Mouse (Mus musculus): ENCODE data around the gene Slc35f4. TPM values are rescaled to one million over a fixed set of nuclear protein-coding genes. Genes with fewer than 3 reads are reported as not detected.
A peak's percentile ranks its signal among the peaks of the same experiment; 100 is the strongest.

The Slc35f4 gene
- total RNA-seq, 2 experiments from 2014 or later = not detected

GRCm38 (mm10) chr14:49348164-49348896 is 177.5 kb downstream of the Slc35f4 start:
- DNase-seq = no peak

DNA sequence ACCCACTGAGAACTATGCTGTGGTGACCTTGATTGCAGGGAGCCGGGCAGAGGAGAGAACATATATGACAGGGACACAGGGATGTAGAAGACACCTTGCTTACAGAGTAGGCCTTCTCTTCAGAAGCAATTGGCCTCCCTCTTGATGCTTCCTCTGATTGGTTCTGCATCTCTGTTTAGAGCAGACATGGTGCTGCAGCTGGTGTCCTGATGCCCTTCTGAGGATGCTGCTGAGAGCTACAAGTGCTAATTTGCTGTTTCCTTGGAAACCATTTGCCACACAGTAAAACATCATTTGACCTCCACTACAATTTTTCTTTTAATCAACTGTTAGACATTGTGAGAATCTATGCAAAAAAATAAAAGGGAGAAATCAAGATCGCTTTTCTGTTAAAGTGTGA is 180.0 kb downstream of the Slc35f4 start:
- no peak for DNase-seq

- no peak for DNase-seq
Measured at GRCm38 (mm10) chr14:49337011-49337410, 188.8 kb downstream of the Slc35f4 start.

GRCm38 (mm10) chr14:49333841-49334240 is 192.0 kb downstream of the Slc35f4 start:
- no peak for DNase-seq

GRCm38 (mm10) chr14:49316493-49316894 is 209.4 kb downstream of the Slc35f4 start:
- DNase-seq = no peak

DNA sequence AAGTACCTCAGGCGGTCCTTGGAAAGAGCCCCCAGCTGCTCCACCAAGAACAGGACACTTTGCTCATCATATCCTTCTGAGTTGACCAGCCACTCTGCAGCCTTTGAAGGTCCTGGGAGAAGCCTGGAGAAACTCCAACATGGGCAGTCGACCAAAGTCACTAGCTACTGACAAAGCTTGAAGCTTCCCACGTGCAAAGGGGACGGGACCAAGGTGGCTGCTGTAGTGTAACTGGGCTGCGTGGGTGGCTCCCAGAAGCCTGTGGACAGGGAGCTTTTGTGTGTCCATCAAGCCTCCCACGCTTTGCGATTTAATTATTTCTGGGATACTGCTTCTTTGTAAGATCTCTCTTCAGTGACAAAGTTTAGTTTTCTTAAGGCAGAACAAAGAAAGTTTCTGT is 211.9 kb downstream of the Slc35f4 start:
- no peak for DNase-seq

DNA sequence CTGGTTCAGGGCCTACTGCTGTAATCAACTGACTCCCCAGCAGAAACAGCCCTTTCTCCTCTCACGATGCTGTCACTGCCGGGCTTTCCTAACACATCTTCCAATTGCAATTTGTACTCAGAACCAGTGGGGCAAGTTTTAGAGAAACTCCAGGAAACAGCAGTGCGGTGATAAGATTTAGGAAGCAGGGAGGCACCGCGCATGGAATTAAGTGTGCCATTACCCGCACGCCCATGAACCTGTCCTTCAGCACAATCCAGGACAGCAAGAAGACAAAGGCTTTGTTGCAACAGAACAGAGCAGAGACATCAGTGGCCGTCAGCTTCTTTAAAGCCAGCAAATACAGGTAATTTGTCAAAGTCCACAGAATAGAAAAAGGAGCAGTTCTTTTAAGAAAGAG is 212.5 kb downstream of the Slc35f4 start:
- no peak for DNase-seq

GRCm38 (mm10) chr14:49311548-49311947 is 214.3 kb downstream of the Slc35f4 start:
- DNase-seq = no peak

GRCm38 (mm10) chr14:49311091-49311492 is 214.8 kb downstream of the Slc35f4 start:
- no peak for DNase-seq

GRCm38 (mm10) chr14:49309670-49310069 is 216.2 kb downstream of the Slc35f4 start:
- no peak for DNase-seq

- DNase-seq = no peak
Measured at GRCm38 (mm10) chr14:49308591-49308990, 217.3 kb downstream of the Slc35f4 start.

DNA sequence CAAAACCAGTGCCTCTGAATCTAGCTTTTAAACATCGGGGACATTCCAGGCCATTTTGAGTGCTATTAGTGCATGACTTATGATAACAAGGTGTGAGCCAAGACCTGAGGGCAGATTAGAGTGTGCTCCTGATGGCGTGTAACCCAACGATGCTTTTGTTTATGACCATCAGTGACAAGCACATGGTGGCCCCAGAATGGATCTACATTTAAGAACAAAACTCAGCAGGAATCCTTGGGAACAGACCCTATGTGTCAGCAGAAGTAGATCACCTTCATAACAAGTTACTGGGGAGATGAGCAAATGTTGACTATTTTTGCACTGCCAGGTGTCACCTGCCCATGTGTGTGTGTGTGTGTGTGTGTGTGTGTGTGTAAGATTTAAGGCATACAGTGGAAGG is 218.0 kb downstream of the Slc35f4 start:
- DNase-seq = no peak

GRCm38 (mm10) chr14:49305534-49306409 is 220.1 kb downstream of the Slc35f4 start:
- peak; percentile 46 for DNase-seq

DNA sequence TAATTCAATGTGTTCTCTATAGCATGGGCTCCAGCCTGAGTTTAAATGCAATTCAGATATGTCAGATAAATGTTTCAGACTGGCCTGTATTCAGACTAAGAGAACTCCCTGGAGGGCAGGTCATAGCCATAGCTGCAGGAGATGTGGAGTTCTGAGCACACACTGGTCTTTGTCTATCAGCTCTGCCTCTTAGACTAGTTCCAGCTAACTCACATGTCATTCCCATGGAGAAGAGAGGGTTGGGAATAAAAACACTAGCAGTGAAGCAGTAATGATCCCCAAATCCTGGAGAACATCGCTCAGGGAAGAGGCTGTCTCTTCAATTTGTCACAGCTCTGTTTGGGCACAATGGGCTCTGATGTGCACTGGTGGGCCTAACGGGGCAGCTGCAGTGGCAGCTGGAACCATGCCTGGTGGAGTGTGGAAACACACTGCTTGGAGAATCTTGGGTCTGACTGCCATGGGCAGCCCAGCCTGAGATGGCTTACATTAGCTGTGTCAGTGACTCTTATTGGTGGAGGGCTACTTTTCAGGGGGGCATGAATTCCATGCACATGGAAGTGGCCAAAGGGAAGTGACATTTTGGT is 223.5 kb downstream of the Slc35f4 start:
- no peak for DNase-seq

GRCm38 (mm10) chr14:49300981-49301619 is 224.7 kb downstream of the Slc35f4 start:
- peak; percentile 18 for DNase-seq

DNA sequence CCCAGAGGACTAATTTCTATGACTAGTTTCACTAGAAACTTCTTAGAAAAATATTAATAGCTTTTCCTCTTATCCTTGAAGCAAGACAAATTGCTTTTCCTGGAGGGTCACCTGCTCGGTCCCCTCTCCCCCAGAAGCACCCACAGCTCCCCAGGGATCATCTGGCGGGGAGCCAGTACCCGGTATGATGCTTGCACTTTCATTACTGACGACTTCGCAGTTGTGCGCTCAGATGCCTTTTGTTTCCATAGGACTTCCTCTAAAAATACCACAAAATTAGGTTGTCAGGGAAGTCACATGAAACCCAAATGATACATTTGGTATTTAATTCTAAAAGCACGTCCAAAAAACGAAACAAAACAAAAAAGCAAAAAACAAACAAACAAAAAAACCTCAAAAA is 225.5 kb downstream of the Slc35f4 start:
- DNase-seq = peak; percentile 16

- DNase-seq = no peak
Measured at GRCm38 (mm10) chr14:49293802-49294449, 231.9 kb downstream of the Slc35f4 start.

DNA sequence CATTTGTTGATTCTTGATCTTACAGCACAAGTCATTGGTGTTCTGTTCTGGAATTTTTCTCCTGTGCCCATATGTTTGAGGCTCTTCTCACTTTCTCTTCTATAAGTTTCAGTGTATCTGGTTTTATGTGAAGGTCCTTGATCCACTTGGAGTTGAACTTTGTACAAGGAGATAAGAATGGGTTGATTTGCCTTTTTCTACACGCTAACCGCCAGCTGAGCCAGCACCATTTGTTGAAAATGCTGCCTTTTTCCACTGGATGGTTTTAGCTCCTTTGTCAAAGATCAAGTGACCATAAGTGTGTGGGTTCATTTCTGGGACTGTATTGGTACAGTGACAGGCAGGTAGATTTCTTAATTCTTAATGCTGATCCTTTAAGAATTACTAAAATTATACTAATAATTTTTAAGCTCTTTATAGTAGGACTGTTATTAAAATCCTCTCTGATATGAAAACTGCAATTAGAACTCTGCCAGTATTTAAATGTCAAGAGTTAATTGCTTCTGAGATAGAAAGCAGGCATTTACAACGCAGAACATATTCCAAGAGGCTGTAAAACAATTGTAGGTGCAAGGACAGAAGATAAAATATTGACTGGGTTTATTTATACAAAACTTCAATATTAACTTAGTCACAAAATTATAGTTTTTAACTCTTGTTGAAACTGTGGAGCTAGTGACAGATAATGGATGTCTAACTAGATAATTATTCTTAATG is 235.7 kb downstream of the Slc35f4 start:
- no peak for DNase-seq

DNA sequence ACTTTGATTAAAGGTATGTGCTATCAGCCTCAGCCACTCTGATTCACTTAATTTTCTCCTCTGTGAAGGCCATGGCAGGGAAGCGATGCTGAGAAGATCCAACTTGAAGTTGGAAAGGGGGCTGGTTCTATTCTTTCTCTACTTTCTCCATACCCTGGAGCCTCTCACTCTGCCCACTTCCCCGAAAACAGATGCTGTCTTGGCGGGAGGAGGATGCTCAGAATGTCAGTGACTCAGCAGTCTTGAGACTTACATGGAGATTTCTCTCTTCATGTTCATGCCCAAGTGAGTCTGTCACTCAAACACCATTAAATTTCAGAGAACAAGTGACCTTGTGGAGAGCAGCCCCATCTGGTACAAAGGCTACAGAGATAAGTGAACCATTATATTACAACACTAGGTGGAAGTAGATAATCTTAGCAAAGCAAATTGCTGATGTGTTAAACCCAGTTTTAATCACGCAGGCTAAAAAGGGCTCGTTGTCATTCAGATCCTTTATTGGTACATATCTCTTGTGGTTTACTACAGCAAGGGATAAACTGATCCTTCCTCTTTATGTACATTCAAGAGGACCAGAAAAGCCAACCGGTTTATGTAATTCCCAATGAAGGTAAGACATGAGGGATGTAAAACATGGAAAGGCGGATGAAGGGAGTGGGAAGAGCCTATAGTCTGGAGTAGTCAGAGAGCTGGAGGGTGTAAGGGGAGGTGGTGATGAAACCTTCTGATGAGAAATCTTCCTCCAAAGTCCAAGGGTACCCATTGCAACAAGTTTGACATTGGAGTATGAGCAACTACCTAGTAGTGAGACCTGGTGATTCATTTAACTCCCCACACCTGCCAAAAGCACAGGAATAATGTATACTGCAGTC is 241.8 kb downstream of the Slc35f4 start:
- DNase-seq = no peak

DNA sequence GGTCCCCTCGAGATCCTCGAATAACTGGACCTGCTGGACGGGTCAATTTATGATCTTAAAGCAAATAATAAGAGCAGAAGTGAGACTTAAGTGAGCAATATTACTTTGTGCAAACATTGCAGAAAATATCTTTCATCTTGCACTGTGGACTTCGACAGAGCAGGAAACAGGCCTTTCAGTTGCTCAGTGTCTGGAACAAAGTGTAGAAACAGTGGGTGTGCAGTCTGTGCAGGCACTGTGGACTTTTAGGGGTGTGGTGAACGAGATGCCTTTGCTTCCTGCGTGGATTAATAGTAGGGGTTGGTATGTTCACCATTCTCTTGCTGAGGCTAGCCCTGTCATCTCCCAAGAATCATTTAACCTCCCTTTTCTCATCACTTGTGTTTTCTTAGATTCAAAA is 247.0 kb downstream of the Slc35f4 start:
- DNase-seq = no peak

All from adrenal gland, postnatal 10 days (tissue).